Mouse (Mus musculus): ENCODE results near the gene Pms1.
"Not testable (repeated sequence)": the region's sequence is repeated elsewhere in the genome, so short reads cannot be mapped to it uniquely, and the experiment has no call there.

Pms1 gene

DNA sequence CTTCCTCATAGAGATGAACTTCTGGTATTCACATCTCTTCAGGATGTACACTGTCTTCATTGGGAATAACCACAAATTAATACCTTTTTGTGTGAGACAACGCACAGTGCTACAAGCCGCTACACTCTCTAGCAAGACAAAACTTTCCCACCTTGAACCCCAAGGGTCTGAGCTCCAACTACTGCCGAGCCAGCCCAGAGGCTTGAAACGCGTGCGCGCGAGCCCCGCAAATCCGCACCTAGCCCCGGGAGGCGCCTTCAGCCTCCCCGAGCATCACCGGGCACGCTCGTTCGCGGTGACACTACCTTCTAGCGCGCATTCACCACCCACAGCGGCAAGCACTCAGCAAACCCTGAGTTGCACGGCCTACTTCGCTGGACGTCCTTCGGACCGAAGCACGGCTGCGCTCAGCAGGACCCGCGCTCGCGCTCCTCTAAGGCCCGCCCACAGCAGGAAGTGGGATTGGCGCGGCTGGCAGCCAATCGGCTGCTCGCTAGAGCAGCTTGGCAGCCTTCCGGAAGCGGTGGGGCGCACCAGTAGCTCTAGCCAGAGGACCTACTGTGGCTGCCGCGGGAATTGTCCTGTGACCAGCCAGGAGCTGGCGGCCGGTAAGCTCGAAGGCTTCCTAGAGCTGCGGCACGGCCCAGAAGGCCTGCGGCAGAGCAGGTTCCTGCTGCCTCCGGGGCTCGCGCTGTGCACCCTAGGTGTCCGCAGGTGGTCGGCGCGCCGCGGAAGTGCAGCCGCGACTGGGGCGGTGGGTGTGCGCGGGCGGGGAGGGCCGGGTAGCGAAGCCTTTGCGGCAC lies at the start of gene Pms1, which contains the start of the genes Ormdl1 and Gm28778:
TSS of gene Pms1 (minus strand) at position 438 of the 803 bp plus-strand sequence.
TSS of gene Ormdl1 (plus strand) at position 515 of the 803 bp plus-strand sequence.
TSS of gene Gm28778 (plus strand) at position 531 of the 803 bp plus-strand sequence.
- POLR2A ChIA-PET, result interaction anchor here (0.5 to 2.9 kb wide), 33 partner anchors 9 to 1791 kb away, joined by 3 to 25 read pairs (median 4); partner anchors contain the start of genes Asdurf (in 3 of the 4), Asnsd1 (in 3 of the 4), Gm28551 (in 3 of the 4) and Gls (in 2 of the 4)
- CTCF ChIA-PET, result interaction anchor here in 1 of 4 experiments (0.5 to 0.6 kb wide), 2 partner anchors 667 to 878 kb away, joined by 3 read pairs; partner anchors contain the start of gene Nemp2

DNA sequence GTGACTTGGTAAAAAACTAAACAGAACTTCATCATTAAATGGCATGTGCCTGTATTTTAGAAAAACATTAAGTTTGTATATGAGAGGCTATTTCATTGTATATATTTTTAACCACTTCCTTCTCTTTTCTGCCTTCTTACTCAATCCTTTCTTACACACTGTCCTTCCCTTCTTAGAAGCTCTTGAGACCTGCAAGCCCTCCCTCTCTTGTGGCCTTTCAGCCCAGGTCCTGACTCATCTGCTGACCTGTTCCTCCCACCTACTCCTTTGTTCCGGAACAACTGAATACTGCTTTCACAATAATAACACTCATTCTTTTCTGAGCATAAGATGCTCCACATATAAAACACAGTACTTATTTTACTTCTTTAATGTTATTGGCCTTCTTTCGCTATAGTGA lies 44.3 kb upstream of the Pms1 start:
- CTCF ChIA-PET, result no interaction called here
- POLR2A ChIA-PET, result no interaction called here

DNA sequence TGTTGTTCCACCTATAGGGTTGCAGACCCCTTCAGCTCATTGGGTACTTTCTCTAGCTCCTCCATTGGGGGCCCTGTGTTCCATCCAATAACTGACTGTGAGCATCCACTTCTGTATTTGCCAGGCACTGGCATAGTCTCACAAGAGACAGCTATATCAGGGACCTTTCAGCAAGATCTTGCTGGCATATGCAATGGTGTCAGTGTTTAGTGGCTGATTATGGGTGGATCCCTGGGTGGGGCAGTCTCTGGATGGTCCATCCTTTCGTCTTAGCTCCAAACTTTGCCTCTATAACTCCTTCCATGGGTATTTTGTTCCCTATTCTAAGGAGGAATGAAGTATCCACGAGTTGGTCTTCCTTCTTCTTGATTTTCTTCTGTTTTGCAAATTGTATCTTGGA lies 40.6 kb upstream of the Pms1 start:
- CTCF ChIA-PET, result not testable (repeated sequence)

DNA sequence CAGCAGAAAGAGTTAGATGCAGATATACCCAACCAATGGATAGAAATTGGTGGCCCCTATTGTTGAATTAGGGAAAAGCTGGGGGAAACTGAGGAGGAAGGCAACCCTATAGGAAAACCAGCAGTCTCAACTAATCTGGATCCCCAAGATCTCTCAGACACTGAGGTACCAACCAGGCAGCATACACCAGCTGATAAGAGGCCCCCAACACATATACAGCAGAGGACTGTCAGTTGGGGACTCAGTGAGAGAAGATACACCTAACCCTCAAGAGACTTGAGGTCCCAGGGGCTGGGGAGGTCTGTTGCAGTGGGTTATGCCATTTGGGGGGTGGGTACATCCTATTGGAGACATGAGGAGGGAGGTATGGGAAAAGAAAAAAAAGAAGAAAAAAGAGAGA lies 38.6 kb upstream of the Pms1 start:
- ChIA-PET POLR2A (no interaction called here), CTCF (no interaction called here)

More for the DNA sequence above, 40.6 kb upstream of the Pms1 start:
- POLR2A ChIA-PET, result not testable (repeated sequence)

DNA sequence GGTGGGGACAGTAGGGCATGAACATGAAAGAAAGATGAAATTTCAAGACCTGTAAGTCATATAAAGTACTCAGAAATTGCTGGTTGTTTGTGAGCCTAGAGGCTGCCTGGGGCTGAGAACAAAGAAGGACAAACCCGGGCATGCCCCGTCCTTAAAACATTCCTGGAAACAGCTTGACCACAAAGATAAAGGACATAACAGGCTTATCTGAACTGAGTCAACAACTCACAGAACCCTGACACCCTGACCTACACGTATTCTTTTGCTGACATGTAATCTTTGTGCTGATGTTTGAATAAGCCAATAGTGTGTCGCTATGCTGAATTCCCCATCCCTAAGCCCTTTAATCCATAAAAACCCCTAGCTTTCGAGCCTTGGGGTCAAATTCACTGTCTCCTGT lies 36.7 kb upstream of the Pms1 start:
- POLR2A ChIA-PET, CTCF ChIA-PET: not testable (repeated sequence)

DNA sequence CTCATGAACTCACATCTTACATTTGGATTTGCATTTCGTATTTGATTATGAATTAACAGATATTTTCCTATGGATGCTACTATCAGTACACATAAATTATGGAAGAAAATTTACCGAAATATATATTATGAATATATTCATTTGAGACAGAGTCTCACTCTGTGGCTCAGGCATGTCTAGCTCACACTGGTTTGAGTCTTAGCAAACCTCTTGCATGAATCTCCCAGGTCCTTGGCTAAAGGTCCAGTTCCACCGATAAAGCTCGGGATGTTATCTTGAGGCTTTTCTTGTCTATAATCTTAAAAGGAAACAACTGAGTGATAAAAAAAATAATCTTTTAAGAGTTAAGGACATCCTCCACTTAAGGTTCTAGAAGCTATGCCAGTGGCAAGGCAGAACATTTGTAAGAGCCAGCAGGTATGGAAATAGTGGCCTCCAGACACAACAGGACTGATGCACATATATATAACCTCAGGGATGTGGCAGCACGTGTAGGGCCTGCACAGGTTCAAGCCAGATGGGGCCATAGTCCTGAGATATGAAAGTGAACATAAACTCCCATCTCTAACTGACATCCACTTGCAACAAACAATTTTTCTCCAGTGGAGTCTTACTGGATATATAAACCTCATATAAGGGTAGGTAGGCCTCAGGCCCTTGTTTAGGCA lies 28.1 kb upstream of the Pms1 start:
- ChIA-PET POLR2A (interaction anchor here in 2 of 4 experiments (0.7 to 1.3 kb wide), 2 partner anchors 28 to 1206 kb away, joined by 3 read pairs; partner anchors contain the start of genes Gm28778 (in 1 of the 2), Ormdl1 (in 1 of the 2), Pms1 (in 1 of the 2) and Stat1 (in 1 of the 2)), CTCF (no interaction called here)

DNA sequence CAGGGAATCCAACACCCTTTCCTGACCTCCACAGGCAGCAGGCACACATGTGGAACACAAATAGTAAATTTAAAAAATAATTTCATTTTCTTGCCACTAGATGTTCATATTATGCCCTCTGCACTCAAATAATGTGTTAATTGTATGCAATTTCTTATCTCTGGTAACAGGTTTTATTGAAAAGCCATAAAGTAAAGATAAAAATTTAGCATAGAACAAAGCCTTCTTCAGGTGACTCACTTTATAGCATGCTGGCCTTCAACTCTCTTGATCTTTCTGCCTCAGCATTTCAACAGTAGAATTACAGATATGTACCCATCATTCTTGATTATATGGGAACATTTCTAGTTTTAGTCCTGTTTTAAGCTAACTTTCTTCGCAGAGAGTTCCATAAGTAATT lies 27.5 kb upstream of the Pms1 start:
- ChIA-PET CTCF (no interaction called here), POLR2A (interaction anchor here in 1 of 4 experiments (1.3 kb wide), 1 partner anchor 27 kb away, joined by 3 read pairs; the partner anchor contains the start of genes Gm28778, Ormdl1 and Pms1)

DNA sequence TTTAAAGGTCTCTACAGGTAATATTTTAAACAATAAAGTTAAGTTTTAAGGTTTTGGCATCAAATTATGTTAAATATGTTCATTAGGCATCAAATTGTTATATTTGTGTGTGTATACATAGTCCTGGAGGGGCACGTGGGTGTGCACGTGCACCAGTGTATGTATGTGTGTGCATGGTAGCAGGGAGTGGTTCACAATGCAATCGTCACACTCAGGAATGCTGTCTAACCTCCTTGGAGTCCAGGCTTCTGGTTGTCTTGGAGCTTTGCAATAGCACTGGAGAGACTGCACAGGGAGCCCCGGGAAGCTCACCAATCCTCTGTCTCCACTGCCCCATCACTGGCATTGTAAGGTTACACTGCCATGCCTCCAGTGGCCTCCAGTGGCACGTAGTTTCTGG lies 26.4 kb upstream of the Pms1 start:
- CTCF ChIA-PET, result no interaction called here
- POLR2A ChIA-PET, result no interaction called here

DNA sequence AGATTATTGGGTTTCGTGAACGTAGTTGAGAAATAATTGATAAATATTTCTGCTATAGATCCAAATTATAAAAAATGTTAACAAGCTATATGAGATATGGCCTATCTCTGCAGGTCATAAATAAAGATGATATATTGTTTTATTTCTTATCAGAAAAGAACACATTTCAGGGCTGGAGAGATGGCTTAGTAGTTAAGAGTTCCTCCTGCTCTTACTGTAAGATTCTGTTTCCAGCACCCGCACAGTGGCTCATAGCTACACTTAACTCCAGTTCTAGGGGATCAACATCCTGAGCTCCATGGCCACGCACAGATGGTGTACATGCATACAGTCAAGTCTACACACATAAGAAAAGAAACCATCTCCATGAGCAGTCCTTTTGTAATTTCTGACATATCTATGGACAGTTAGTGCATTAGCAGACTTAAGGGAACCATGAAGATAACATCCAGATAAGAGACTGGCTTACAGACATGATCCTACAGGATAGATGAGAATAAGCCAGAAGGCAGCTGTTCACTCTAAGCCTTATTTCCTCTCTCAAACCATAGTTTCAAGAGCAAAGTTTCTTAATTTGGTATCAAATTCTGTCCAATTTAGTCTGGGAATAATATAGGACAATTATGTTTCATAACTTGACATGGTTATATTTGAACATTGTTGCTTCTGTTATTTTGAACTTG lies 25.0 kb upstream of the Pms1 start:
- POLR2A ChIA-PET, result interaction anchor here in 1 of 4 experiments (1.3 to 2.4 kb wide), 2 partner anchors 8 to 25 kb away, joined by 4 to 8 read pairs; partner anchors contain the start of genes Gm28778, Ormdl1, Osgepl1 and Pms1
- CTCF ChIA-PET, result interaction anchor here in 1 of 4 experiments (0.6 kb wide), 1 partner anchor 934 kb away, joined by 3 read pairs; no protein-coding TSS in a partner anchor

DNA sequence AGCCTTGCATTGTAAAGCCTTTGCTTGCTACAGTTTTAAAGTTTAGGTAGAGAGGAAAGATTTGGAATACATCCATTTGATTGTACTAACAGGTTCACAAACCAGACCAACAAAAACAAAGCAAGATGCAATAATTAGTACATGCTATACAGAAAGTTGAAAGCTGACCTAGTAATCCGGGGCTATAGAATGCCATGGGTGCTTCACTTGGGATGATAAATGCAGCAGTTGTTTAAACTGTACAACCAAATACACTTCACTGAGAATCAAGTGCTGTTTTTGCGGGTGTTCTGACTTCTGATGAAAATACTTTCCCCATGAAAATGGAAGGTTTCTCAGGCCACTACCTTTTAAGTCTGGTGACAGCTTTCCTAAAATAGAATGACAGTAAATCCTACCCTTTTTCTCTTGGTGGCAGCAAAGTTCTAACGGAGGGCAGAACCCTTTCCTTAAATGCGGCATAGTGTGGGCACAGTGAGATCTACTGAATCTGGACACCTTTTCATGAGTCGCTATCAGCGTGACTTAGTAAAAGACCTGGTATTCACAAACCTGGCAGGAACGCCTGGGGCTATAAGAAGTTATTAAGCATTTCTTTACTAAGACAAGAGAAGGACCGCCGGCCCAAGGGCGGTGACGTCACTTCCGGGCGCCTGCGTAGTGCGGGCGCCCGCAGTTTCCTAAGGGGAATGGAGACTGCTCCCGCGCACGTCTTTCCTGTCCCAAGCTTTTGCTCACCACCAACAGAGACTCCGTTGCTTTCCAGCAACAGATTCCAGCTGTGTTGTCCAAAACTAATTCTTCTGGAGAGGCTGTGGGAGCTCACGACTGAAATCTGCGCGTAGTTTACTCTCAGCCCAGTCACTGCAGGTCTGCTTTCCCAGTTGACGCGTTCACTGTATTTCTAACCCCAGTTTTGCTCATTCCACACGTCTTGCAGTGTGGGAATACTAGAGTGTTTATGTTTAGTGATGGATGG lies 16.5 kb upstream of the Pms1 start, which contains the start of gene Osgepl1:
TSS of gene Osgepl1 (plus strand) at position 636 of the 979 bp plus-strand sequence.
- ChIA-PET POLR2A (interaction anchor here in 2 of 4 experiments (0.5 to 3.6 kb wide), 7 partner anchors 8 to 131 kb away, joined by 3 to 25 read pairs (median 4); partner anchors contain the start of genes Gm28778 (in 2 of the 2), Ormdl1 (in 2 of the 2) and Pms1 (in 2 of the 2)), CTCF (no interaction called here)

DNA sequence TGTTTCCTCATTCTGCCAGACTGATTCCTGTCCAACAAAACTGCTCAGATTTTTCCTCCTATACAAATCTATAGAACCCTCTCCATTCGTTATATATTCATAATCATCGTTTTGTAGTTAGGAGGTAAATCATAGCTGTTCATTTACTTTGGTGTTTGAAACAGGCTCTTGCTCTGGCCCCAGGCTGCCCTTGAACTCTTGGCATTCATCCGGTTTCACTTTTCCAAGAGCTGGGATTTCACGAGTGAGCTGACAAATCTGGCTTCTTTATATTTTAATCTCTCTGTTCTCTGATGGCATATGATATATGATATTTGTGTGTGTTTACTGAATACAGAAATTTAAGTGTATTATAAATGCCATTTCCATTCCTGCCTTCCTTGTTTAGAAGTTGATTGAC lies 3.7 kb upstream of the Pms1 start:
- POLR2A ChIA-PET, result no interaction called here
- CTCF ChIA-PET, result no interaction called here

DNA sequence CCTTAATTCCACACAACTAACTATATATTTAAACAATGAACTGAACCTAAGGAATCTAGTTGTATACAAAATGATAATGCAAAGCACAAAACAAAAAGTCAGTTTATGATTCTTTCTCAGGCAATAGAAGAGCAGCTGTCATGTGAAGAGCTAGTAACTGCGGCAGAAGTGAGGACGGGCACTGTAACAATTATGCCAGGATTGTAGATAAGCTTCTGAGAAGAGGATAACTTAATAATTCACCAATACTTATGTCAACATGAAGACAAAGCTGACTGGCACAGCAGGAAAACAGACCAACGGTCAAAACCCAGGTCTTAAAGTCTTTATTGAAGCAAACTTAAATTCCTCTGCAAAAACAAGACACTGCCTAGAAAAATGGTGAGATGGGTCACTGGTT lies 5.6 kb downstream of the Pms1 start:
- ChIA-PET CTCF (no interaction called here), POLR2A (interaction anchor here in 1 of 4 experiments (0.6 to 0.8 kb wide), 2 partner anchors 15 to 22 kb away, joined by 3 to 5 read pairs; partner anchors contain the start of gene Osgepl1)

DNA sequence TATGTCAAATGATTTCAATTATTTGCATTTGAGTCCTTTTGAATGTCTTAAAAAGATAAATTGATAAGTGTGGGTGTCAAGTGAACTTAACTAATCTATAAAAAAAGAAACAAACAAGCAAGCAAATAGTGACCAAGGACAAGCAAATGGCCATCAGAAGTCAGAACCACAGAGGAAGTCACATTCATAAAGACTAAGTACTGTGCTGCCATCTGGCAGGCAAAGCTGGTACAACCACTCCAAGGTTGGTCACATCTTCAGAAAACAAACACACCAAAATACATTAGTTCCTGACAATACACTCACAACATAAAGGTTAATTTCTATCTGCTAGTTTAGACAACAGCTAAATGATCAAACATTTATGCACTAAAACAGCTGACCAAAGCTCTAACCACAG lies 24.2 kb downstream of the Pms1 start:
- CTCF ChIA-PET, result interaction anchor here in 2 of 4 experiments (1.0 to 1.6 kb wide), 2 partner anchors 18 to 219 kb away, joined by 3 to 5 read pairs; no protein-coding TSS in a partner anchor
- POLR2A ChIA-PET, result interaction anchor here in 1 of 4 experiments (0.6 to 0.8 kb wide), 3 partner anchors 24 to 1151 kb away, joined by 4 to 6 read pairs (median 4); partner anchors contain the start of genes 1700019A02Rik, Gm28778, Ormdl1 and Pms1

DNA sequence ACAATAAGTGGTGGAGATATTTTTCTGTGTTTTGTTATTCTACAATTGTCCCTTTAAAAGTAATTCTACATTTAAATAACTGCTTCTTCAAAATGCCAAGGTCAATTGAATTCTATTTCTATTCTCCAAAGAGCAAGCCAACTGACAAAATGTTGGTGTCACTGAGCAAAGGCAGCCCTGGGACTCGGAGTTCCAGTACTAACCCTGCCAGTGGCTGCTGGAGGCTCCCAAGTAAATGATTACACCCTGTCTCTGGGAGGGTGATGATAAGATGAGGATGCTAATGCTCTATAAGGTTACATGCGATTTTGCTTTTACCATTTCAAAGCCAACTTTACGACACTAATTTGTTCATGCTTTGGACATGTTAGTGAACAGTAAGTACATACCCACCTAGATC lies 26.9 kb downstream of the Pms1 start:
- ChIA-PET POLR2A (interaction anchor here in 1 of 4 experiments (0.7 kb wide), 1 partner anchor 63 kb away, joined by 3 read pairs; no protein-coding TSS in a partner anchor), CTCF (no interaction called here)

DNA sequence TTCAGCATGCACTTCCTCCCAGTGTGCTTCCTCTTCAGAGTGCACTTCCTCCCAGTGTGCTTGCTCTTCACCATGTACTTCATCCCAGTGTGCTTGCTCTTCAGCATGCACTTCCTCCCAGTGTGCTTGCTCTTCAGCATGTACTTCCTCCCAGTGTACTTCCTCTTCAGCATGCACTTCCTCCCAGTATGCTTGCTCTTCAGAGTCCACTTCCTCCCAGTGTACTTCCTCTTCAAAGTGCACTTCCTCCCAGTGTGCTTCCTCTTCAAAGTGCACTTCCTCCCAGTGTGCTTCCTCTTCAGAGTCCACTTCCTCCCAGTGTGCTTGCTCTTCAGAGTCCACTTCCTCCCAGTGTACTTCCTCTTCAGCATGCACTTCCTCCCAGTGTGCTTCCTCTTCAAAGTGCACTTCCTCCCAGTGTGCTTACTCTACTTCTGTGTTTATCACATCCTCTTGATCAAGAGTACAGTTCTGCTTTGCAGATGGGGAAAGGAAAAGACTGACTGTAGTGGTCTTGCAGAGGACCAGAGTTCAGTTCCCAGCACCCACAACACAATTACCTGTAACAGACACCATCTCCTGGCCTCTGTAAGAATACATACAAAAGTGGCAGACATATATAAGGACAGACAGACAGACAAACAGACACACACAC lies 31.7 kb downstream of the Pms1 start:
- POLR2A ChIA-PET, CTCF ChIA-PET: not testable (repeated sequence)

DNA sequence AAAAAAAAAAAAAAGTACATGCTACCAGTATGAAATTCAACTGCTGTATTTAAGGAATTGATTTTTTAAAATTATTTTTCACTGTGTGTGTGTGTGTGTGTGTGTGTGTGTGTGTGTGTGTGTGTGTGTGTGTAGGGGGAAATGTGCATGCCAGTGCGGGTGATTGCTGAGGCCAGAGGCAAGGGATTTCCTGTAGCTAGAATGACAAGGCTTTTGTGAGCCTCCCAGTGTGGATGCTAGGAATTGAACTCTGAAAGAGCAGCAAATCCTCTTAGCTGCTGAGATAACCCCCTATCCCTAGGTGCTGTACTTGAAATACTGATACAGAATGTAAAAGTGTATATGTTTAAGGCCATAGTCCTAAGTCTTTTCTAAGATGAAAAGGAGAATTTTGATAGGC lies 70.8 kb downstream of the Pms1 start:
- CTCF ChIA-PET, result no interaction called here
- POLR2A ChIA-PET, result no interaction called here

DNA sequence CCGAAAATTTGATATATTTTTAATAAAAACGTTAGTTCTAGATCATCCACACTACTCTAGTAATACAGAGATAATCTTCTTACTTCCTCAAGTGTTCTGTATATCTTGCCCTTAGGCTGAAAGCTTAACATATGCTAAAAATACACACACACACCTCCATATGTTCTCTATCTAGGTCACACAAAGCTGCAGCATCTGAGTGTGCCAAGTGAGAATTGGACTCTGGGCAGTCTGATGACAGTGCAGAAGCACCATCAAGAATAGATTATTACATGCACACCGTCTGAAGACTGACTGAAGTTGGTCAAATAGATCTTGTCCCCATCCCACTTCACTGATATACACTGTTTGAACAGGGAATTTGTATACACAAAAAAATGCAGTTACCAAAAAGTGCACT lies 71.2 kb downstream of the Pms1 start:
- ChIA-PET CTCF (no interaction called here), POLR2A (no interaction called here)

DNA sequence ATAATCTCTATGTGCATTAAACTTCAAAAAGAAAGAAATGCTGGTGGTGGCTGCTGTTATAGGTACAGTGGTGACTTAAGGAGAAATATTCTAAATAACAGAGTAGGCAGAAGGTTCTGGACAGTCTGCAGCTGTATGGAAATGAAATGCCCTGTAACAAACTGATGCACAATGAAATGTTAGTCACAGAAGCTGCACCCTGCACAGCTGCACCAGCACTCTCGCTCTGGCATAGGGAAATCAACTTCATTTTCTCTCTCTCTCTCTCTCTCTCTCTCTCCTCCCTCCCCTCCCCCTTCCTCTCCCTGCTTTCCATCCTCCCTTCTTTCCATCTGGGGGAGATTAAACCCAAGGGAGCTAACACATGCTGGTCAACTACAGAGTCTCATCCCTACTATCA lies 72.0 kb downstream of the Pms1 start:
- POLR2A ChIA-PET, result no interaction called here

More for the DNA sequence above, 72.0 kb downstream of the Pms1 start:
- CTCF ChIA-PET, result no interaction called here
